Mouse (Mus musculus) lung, embryonic 14.5 days (tissue): ENCODE data around the gene Utp14b. TPM values are rescaled to one million over a fixed set of nuclear protein-coding genes. Genes with fewer than 3 reads are reported as not detected.

Experiments
- ATAC-seq: fragments of 200-750 bp; cut with Nextera tagmentation; 2 replicates; pipeline ENCODE4 v1.8.0; 2017; ENCODE audit warnings: mild to moderate bottlenecking, moderate TSS enrichment, moderate library complexity; ENCODE audit not compliant: insufficient read depth
- DNase-seq: peaks from one replicate; pipeline ENCODE4 v3.0.0-alpha.2; 2015
- H3K27ac ChIP-seq: fragments of 300-500 bp; sonication (generic); 2 replicates; pipeline ENCODE4 v1.5.1; 2014; ENCODE audit warnings: low read depth, mild to moderate bottlenecking, moderate library complexity
- H3K27me3 ChIP-seq: fragments of 300-500 bp; sonication (generic); 2 replicates; pipeline ENCODE4 v1.6.1; 2014; ENCODE audit warnings: low read length, control low read depth; ENCODE audit not compliant: insufficient read depth
- H3K36me3 ChIP-seq: fragments of 300-500 bp; sonication (generic); 2 replicates; pipeline ENCODE4 v1.6.1; 2014; ENCODE audit warnings: control low read depth; ENCODE audit not compliant: insufficient read depth
- H3K4me1 ChIP-seq: fragments of 300-500 bp; sonication (generic); 2 replicates; pipeline ENCODE4 v1.6.1; 2014; ENCODE audit warnings: antibody characterized with exemption, control low read depth; ENCODE audit not compliant: insufficient read depth
- H3K4me2 ChIP-seq: fragments of 300-500 bp; sonication (generic); 2 replicates; pipeline ENCODE4 v1.6.1; 2014; ENCODE audit warnings: mild to moderate bottlenecking
- H3K4me3 ChIP-seq: fragments of 300-500 bp; sonication (generic); 2 replicates; pipeline ENCODE4 v1.5.1; 2014; ENCODE audit warnings: low read depth, low read length
- H3K9ac ChIP-seq: fragments of 300-500 bp; sonication (generic); 2 replicates; pipeline ENCODE4 v1.6.1; 2014
- H3K9me3 ChIP-seq: fragments of 300-500 bp; sonication (generic); 2 replicates; pipeline ENCODE4 v1.6.1; 2016; ENCODE audit warnings: low read depth, low read length, control low read depth
- CTCF ChIP-seq: IDR thresholded peaks from 2 replicates; pipeline ENCODE4 v1.5.1; 2016; ENCODE audit warnings: antibody characterized with exemption, low read depth
- WGBS: fragments of 180-500 bp; shearing (Covaris S2); extraction: QIAGEN DNeasy Blood & Tissue Kit; methylation state at CpG from one replicate; pipeline ENCODE4 v1.1.7; 2014; 5-methylcytosine and 5-hydroxymethylcytosine counted together
- polyA plus RNA-seq: library from polyadenylated mRNA; unstranded; fragments of >200 nt; fragmentation: Nextera tagmentation; extraction: Ambion mirVana; gene quantifications from 2 replicates; pipeline ENCODE4 v1.2.1, GENCODE M21; 2014

Gene Utp14b
- polyA plus RNA-seq, 1 experiment from 2014 or later: 4.9 TPM

GRCm38 (mm10) chr1:78658441-78659269 lies 817 bp downstream of the Utp14b start:
- under 1% methylated on average over 20 of the region's 20 CpGs for WGBS
- no peaks in the 10 kb centered on the region for H3K9me3 ChIP-seq
- no peaks in the 10 kb centered on the region for H3K27me3 ChIP-seq
- ATAC-seq (no peak), DNase-seq (peak; percentile 61)
- peak overlapping the region; percentile 97 for H3K4me3 ChIP-seq
- H3K4me1 ChIP-seq: peaks cover 29% of the 10 kb centered on the region
- peak overlapping the region; percentile 68 for H3K4me2 ChIP-seq
- H3K27ac ChIP-seq: peak overlapping the region; percentile 96
- TF ChIP-seq CTCF: no peak
- 0 out of 2 replicates have a peak, but pooled peaks cover under 1% of the 10 kb centered on the region for H3K36me3 ChIP-seq
- H3K9ac ChIP-seq: peak overlapping the region; percentile 96

GRCm38 (mm10) chr1:78659270-78659823 lies 1.5 kb downstream of the Utp14b start:
- Histone ChIP-seq H3K9me3 (no peaks in the 10 kb centered on the region), H3K27me3 (no peaks in the 10 kb centered on the region), H3K27ac (no peak overlapping the region), H3K4me3 (peak overlapping the region; percentile 97), H3K4me2 (peak overlapping the region; percentile 68), H3K36me3 (0 out of 2 replicates have a peak, but pooled peaks cover 5% of the 10 kb centered on the region), H3K9ac (peak overlapping the region; percentile 96), H3K4me1 (peaks cover 29% of the 10 kb centered on the region)
- WGBS: 34% methylated on average over 4 of the region's 4 CpGs
- ATAC-seq (no peak), DNase-seq (no peak)
- no peak for TF ChIP-seq CTCF

- Histone ChIP-seq H3K4me2 (no peak overlapping the region), H3K27me3 (no peaks in the 10 kb centered on the region), H3K4me3 (no peak overlapping the region), H3K9me3 (no peaks in the 10 kb centered on the region), H3K9ac (no peak overlapping the region), H3K27ac (no peak overlapping the region), H3K4me1 (peaks cover 14% of the 10 kb centered on the region; the same call in 1 of the 2 replicates), H3K36me3 (peaks cover 47% of the 10 kb centered on the region)
- 57% methylated on average over 4 of the region's 4 CpGs for WGBS
- no peak for TF ChIP-seq CTCF
- DNase-seq: peak; percentile 54
- no peak for ATAC-seq
Measured at GRCm38 (mm10) chr1:78664326-78664725, 6.5 kb downstream of the Utp14b start.

GRCm38 (mm10) chr1:78665954-78666499 lies 8.2 kb downstream of the Utp14b start:
- peaks cover 6% of the 10 kb centered on the region; the same call in 1 of the 2 replicates for H3K4me1 ChIP-seq
- ATAC-seq (no peak), DNase-seq (no peak)
- no peak overlapping the region for H3K4me2 ChIP-seq
- H3K27me3 ChIP-seq: no peaks in the 10 kb centered on the region
- TF ChIP-seq CTCF: no peak
- no peaks in the 10 kb centered on the region for H3K9me3 ChIP-seq
- H3K4me3 ChIP-seq: no peak overlapping the region
- no peak overlapping the region for H3K27ac ChIP-seq
- no peak overlapping the region for H3K9ac ChIP-seq
- H3K36me3 ChIP-seq: peaks cover 52% of the 10 kb centered on the region
- 95% methylated on average over 9 of the region's 9 CpGs for WGBS

GRCm38 (mm10) chr1:78666585-78666984 lies 8.7 kb downstream of the Utp14b start:
- no peak for DNase-seq
- no peak for ATAC-seq
- H3K4me3 ChIP-seq: no peak overlapping the region
- no peak for TF ChIP-seq CTCF
- no peak overlapping the region for H3K9ac ChIP-seq
- WGBS: 84% methylated on average over 1 of the region's 1 CpGs
- H3K9me3 ChIP-seq: no peaks in the 10 kb centered on the region
- no peak overlapping the region for H3K27ac ChIP-seq
- peaks cover 52% of the 10 kb centered on the region for H3K36me3 ChIP-seq
- 0 out of 2 replicates have a peak, but pooled peaks cover under 1% of the 10 kb centered on the region for H3K4me1 ChIP-seq
- H3K4me2 ChIP-seq: no peak overlapping the region
- H3K27me3 ChIP-seq: no peaks in the 10 kb centered on the region

DNA sequence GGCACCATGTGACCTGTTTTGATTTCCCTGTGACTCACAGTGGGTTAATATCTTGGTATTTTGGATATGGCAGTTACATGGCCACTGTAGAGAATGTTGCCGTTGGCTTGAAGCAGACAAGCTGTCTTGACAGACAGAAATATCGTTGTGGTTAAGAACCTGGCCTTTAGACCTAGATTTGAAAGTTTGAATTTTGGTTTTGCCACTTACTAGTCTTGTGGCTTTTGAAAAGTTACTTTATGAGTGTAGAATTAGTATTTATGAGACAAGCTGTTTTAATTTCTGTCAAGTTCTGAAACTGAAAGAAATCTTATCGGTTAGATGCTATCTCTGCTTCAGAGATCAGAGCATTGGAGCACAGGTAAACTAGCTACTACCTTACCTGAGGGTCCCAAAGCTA lies 24.5 kb downstream of the Utp14b start:
- H3K36me3 ChIP-seq: peaks cover 7% of the 10 kb centered on the region; the same call in 1 of the 2 replicates
- DNase-seq (no peak), ATAC-seq (no peak)
- H3K9ac ChIP-seq: no peak overlapping the region
- no peak overlapping the region for H3K4me2 ChIP-seq
- no peaks in the 10 kb centered on the region for H3K4me1 ChIP-seq
- H3K27me3 ChIP-seq: no peaks in the 10 kb centered on the region
- TF ChIP-seq CTCF: no peak
- no peak overlapping the region for H3K4me3 ChIP-seq
- H3K27ac ChIP-seq: no peak overlapping the region
- no peaks in the 10 kb centered on the region for H3K9me3 ChIP-seq
- 70% methylated on average over 3 of the region's 3 CpGs for WGBS

GRCm38 (mm10) chr1:78684128-78684527 lies 26.3 kb downstream of the Utp14b start:
- H3K27me3 ChIP-seq: no peaks in the 10 kb centered on the region
- 86% methylated on average over 8 of the region's 8 CpGs for WGBS
- no peak overlapping the region for H3K4me2 ChIP-seq
- H3K4me1 ChIP-seq: no peaks in the 10 kb centered on the region
- H3K36me3 ChIP-seq: peaks cover 14% of the 10 kb centered on the region; the same call in 1 of the 2 replicates
- H3K9ac ChIP-seq: no peak overlapping the region
- TF ChIP-seq CTCF: no peak
- H3K27ac ChIP-seq: no peak overlapping the region
- no peaks in the 10 kb centered on the region for H3K9me3 ChIP-seq
- no peak overlapping the region for H3K4me3 ChIP-seq
- DNase-seq (no peak), ATAC-seq (no peak)
